Mouse (Mus musculus) embryo, embryonic 11 days (tissue): ENCODE results near the gene Zfp131.

Experiments used
- DNase-seq: peaks from one replicate; pipeline ENCODE4 v3.0.0-alpha.2; 2015

Gene Zfp131

DNA sequence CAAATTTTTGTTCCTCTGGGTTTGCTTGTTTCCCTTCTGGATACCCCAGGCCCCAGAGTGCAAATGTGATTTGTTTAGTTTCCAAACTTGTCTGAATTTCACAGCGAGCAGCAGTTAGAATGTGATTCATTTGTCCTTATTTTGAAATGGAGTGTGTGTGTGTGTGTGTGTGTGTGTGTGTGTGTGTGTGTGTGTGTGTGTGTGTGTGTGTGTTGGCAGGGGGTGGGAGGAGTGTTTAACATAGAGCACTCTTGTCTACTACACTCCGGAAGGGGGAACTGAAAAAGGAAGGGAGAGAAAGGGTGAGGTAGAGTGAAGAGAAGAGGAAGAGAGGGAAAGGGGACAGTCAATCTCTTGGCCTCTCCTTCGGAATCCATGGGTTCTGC lies 36.1 kb downstream of the Zfp131 start:
- no peak for DNase-seq

DNA sequence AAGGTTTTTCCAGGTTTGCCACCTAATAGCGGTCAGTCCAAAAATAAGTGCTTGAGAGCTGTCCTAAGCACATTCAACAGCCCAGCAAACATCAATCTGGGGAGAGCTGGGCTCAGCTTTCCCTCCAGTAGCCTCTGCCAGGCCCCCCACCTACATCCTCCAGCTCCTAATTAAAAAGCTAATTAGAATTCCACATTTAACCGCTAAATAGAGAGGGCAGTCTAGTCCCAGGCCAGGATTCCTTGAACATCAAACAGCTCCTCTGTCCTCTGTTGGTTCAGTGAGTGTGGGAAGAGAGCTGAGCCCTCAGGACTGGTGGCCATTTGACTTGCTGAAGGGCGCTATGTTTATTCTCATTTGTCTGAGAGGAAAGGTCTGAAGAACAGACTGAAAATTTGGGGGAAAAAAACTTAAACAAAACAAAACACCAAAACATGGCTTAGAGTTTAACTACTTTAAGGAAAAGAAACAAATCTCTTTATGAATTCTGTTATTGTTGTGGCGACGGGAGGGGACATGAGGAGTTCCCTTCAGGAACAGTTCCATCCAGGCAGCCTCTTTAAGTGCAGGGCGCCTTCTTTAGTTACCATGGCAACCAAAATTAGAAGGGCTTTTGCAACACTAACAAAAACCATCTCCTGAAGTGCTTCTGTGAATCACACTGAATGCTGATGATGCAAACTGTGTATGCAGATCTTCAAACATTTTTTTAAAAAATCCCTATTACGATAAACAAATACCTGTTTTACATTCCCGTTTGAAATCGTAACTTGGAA lies 36.6 kb downstream of the Zfp131 start:
- DNase-seq = peak; percentile 37

DNA sequence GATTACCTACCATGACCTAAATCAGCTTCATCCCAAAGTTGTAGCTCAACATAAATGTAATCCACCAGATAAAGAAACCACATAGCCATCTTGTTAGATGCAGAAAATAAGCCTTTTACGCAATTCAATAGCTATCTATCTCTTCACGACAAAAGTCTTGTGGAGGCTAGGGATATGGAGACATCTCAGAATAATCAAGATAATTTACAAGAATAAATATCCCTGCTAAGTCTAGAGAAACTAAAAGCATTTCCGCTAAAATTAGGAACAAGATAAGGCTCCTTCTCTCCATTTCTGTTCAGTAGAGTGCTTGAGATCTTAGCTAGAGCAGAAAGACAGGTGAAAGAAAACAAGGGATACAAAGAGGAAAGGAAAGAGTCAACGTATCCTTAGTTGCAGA lies 43.8 kb downstream of the Zfp131 start:
- DNase-seq = no peak

DNA sequence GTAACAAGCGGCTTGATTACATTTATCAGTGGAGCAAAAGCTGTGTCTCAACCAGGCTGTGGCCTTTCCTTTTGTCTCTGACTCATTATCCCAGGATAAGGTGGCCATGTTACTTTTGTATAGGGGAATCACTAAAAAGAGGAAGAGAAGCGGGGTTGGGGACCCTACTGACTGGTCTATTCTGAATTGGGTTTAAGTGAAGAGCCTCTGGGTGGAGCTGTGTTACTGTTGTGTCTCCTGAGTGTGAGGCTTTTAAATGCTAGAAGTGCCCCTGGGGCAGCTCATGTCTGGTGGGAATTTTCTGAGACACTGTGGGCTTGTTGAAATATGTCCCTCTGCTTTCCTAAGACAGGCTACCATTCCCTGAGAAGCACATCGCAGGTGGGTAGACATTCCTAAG lies 47.2 kb downstream of the Zfp131 start:
- no peak for DNase-seq

DNA sequence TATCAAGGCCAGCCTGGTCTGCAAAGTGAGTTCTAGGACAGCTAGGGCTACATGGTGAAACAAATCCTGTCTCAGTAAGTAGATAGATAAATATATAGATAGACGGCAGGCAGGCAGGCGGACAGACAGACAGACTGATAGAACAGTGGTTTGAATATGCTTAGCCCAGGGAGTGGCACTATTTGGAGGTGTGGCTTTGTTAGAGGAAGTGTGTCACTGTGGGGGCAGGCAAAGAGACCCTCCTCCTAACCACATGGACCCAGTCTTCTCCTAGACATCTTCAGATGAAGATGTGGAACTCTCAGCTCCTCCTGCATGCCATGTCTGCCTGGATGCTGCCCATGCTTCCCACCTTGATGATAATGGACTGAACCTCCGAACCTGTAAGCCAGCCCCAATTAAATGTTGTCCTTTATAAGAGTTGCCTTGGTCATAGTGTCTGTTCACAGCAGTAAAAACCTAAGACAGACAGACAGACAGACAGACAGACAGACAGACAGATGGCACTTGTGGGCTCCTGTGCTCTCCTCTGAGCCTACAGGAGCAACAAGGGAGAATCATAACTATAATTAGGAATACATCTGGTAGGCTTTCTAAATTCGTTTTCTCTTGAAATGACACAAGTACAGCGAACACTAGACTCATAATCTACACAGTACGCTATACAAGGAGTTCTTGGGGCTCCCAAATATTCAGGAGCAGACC lies 47.8 kb downstream of the Zfp131 start:
- DNase-seq = no peak

DNA sequence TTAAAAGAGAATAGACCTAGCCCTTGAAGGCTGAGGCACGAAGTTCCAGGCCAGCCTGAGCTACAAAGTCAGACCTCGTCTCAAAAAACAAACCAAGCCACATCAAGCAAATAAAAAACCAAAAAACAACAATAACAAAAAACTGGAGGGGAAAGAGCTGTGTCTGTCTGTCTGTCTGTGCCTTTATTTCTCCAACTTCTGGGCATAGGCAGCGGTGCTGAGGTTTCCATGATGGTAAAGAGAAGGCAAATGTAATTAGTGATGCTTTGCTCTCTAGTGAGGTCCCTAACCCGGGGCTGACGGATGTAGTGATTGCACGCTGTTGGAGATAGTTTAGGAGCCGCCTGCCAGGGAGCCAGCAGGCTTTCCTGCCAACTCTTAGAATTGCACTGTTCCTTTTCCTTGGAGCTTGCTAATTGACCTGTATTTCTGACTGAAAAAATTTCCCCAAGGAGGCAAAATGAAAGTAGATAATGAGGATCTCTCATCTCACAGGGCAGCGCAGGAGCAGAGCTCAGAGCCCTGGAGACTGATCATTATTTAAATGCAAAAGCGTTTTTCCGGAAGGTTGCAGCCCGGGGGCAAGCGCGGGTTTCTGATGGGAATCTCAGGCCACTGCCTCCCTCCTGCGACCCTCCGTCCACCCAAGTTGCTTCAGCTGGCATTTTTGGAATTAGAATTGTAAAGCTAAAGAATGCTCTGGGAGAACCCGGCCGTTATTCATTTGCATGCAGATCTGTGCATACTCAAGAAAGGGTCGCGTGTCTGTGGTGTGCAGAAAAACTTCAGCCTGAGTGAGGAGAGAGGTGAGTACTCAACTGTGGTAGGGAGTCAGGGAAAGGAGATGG lies 49.1 kb downstream of the Zfp131 start:
- DNase-seq = peak; percentile 63

DNA sequence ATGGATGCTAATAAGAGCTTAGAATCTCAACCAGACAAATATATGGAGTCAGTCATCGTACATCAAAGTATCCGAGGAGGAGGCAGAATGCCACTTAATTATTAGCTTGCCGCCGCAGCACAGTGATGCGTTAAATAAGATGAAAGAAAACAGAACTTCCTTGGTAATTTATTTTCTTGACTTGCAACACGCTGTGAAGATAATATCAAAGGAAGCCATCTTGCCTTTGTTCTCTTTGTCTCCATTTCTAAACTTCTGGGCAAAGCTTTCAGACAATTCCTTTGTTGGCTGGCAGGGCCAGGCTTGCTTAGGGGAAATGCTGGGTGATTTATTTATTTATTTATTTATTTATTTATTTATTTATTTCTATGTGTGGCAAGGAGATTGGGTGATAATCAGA lies 59.2 kb downstream of the Zfp131 start:
- no peak for DNase-seq

DNA sequence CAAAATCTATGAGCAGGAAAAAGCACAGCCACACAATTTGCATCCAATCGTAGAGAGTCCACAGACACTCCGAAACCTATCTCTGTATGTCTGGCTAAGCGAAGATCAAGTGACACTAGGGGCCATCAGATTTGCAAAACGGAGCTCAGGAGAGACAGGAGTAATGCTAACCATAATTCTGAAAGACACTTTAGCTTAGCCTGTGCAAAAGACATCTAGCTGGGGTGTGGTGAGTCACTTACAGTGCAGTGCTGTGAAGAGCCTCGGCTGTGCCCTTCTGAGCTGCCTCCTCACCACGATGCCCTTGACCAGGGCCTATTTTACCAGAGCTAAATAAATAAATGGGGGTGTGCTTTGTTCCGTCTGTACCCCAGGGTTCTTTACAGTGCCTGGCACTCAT lies 61.3 kb downstream of the Zfp131 start:
- DNase-seq = no peak

DNA sequence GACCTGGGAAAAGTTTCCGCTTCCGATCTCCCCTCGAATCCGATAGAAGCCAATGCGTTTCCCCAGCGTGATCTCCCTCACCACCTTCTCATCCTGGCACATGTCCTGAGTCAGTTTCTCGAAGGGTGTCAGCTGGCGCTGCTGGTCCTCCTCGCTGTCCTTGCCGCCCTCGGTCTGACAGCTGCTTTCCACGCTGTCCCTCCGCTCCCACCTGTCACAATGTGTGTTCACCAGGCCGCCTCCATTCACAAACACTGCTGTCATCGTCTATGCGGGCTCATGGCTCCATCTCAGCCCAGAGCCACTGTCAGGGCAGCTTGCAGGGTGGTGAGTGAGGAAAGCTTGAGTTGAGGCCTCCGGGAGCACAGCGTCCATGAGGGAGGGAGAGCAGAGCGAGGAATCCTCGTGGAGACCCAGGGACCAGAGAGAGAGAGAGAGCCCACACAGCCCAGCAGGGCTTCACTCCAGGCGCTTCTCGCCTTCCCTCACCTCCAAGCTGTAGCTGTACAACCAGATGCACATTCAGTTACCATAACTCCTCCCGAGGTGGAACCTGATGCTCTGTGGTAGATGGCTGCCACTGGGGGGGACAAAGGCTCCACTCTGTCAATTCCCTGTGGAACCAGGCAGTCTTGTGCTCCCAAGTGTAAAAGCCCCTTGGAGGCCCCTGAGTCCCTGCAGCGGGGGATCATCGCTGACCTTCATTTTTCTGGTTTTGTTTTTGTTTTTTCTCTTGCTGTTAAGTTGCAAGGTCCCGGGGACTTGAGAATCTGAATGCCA lies 62.9 kb downstream of the Zfp131 start:
- DNase-seq = no peak

DNA sequence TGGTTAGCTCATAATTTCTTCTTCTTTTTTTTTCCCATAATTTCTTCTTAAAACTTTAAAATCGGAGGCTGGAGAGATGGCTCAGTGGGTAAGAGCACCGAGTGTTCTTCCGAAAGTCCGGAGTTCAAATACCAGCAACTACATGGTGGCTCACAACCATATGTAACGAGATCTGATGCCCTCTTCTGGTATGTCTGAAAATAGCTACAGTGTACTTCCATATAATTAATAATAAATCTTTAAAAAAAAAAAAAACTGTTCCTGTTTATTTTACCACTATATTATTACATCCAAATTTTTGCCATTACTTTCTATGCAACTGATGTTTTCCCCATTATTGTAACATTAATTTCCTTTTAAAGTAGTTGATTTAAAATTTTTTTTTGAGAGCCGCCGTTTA lies 66.1 kb downstream of the Zfp131 start:
- DNase-seq = no peak

DNA sequence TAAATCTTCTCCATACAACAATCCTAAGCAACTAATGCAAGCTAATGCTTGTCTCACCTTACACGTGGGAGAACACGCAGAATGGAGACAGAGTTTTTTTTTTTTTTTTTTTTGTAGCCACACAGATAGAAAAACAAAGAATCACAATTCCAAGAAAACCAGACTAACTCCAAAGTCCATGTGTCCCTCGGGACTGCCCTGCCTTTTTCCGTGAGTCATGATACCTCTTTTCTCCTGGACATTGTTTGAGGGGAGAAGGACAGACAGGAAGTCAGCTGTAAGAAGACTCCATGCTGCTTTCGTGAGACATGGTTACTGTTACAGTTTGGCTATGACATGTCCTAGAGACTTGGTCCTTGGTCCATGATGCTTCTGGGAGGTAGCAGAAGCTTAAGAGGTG lies 67.3 kb downstream of the Zfp131 start:
- no peak for DNase-seq

DNA sequence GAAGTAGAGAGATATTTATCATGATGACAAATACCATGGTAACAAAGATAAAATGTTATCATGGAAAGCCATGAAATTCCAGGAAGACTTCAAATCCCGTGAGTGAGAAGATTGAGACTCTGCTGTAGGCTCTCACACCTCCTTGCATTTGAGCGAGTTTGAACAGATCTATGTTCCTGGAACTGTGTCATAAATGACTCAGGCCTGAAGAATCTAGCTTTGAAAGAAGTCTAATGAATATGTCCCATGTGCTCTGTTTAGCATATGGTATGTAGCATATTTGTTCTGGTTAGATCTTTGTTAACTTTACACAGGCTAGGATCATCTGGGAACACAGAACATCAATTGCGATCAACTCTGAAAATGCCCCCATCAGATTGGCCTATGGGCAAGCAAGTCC lies 68.2 kb downstream of the Zfp131 start:
- DNase-seq = no peak

DNA sequence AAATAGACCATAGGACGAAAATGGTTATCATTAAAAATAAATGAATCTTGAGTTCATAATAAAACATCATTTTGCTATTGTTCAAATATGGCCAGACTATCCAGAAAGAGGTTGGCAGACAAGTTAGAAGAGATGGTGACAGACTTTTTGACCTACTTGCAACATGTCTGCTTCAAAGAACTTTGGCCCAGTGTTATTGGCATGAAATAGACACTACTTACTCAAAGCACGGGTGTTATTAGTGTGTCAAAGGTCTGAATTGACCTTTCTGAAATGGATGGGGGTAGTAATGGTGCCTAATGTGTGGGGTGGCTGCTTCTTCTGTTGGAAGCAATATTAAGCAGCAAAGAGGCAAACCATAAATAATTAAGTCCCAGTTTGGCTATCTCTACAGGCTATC lies 74.6 kb downstream of the Zfp131 start:
- DNase-seq = no peak
